Mouse (Mus musculus): ENCODE results near the gene Paqr6. TPM values are rescaled to one million over a fixed set of nuclear protein-coding genes. Genes with fewer than 3 reads are reported as not detected.

Paqr6 gene
- total RNA-seq (2021) = under 1 TPM; 0.60 to 0.67 TPM
- long read RNA-seq, experiment 1, partial matches to known transcripts = 0 of 3 reads
- long read RNA-seq, experiment 1, other reads (novel, unspliced or antisense) = 1 of 3 reads
- long read RNA-seq, experiment 2 = 0 reads

- peak; percentile 71 to 82 for DNase-seq
These were observed at the start of gene Paqr6 for GRCm38 (mm10) chr3:88364337-88364736. TSS of gene Paqr6 (plus strand) at chr3:88364584.

- peak; percentile 81 to 85 for DNase-seq
These were observed 39.4 kb upstream of the Paqr6 start, which contains the start of gene Glmp for GRCm38 (mm10) chr3:88324951-88325405. TSS of gene Glmp (plus strand) at chr3:88325023.

- DNase-seq = no peak
These were observed 35.4 kb upstream of the Paqr6 start for GRCm38 (mm10) chr3:88328956-88329355.

GRCm38 (mm10) chr3:88331282-88331681, 33.1 kb upstream of the Paqr6 start:
- DNase-seq = peak; percentile 35 to 59

- no peak for DNase-seq
These were observed 30.2 kb upstream of the Paqr6 start for GRCm38 (mm10) chr3:88334029-88334658.

- DNase-seq = no peak
These were observed 29.4 kb upstream of the Paqr6 start for GRCm38 (mm10) chr3:88334902-88335435.

- DNase-seq = peak in 1 of 2 experiments; percentile 58
These were observed 28.8 kb upstream of the Paqr6 start for GRCm38 (mm10) chr3:88335436-88336053.

GRCm38 (mm10) chr3:88336058-88337013, 28.0 kb upstream of the Paqr6 start, which contains the start of the genes Tmem79 and Smg5:
TSS of gene Tmem79 (minus strand) at chr3:88336148.
TSS of gene Smg5 (plus strand) at chr3:88336260.
- peak; percentile 98 for DNase-seq

- no peak for DNase-seq
These were observed 26.9 kb upstream of the Paqr6 start for GRCm38 (mm10) chr3:88337367-88338020.

- no peak for DNase-seq
These were observed 26.1 kb upstream of the Paqr6 start for GRCm38 (mm10) chr3:88338316-88338715.

GRCm38 (mm10) chr3:88339006-88339405, 25.4 kb upstream of the Paqr6 start:
- DNase-seq = no peak

- no peak for DNase-seq
These were observed 13.7 kb upstream of the Paqr6 start for GRCm38 (mm10) chr3:88350732-88351131.

- no peak for DNase-seq
These were observed 11.5 kb upstream of the Paqr6 start for GRCm38 (mm10) chr3:88352907-88353306.

- DNase-seq = no peak
These were observed 9.8 kb upstream of the Paqr6 start for GRCm38 (mm10) chr3:88354396-88355165.

- DNase-seq = no peak
These were observed 4.8 kb upstream of the Paqr6 start for GRCm38 (mm10) chr3:88359584-88359983.

- DNase-seq = no peak
These were observed 4.4 kb upstream of the Paqr6 start for GRCm38 (mm10) chr3:88359989-88360388.

- DNase-seq = no peak
These were observed 3.3 kb upstream of the Paqr6 start for GRCm38 (mm10) chr3:88361096-88361495.

- DNase-seq = no peak
These were observed 2.6 kb upstream of the Paqr6 start for GRCm38 (mm10) chr3:88361612-88362313.

- DNase-seq = peak; percentile 25 to 29
These were observed 684 bp upstream of the Paqr6 start for GRCm38 (mm10) chr3:88363700-88364099.

Data from heart, adult 18-20 months (tissue).